ENCODE assay signal across 9 mouse cellular contexts in the genomic region with DNA sequence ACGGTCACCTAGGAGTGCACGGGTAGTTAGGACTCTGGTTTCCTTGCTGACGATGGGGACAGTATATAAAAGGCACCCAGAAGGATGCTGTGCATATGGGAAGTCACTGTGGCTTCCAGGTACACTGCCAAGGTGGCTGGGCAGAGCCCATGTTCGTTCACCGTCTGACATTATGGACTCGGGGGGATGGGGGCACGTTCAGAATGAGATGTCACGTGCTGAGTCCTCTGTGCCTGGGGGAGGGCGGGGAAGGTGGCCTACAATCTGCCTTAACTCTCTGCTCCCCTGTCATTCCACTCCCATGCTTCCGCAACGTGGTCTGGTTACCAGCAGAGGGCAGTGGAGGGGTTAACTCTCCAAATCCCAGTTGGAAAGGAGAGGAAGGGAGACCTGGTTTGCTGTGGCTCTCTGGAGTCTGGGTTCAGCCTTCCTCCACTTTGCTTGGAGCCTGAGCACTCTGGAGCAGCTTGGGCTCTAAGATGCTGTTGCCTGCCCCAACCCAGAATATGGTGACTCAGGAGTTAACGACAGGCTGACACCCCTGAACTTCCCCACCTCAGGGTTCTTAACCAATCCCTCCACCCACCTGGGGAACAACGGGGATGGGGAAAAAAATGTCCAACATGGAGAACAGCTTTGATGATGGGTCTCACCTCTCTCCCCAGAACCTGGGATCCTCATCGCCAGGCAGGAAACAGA. TPM values are rescaled to one million over a fixed set of nuclear protein-coding genes. Genes with fewer than 3 reads are reported as not detected.
DNase-seq lines count a peak whose midpoint lies in the region; ATAC-seq and TF ChIP-seq lines count a peak whose summit lies in the region.
"Had no signal": no experiment of that assay in that cellular context is flagged by ENCODE, and none has a peak within 500 bp of the region (broad histone marks: within the 10 kb centered on the region; RNA-seq: fewer than 3 reads in every experiment).

No protein-coding gene starts in this region.

- no peak for ATAC-seq in lung, embryonic 14.5 days (ENCODE audit: insufficient read depth)
- ATAC-seq in neural tube, embryonic 15.5 days (ENCODE audit: low FRiP score): 0 out of 2 replicates have a peak, but pooled peaks have one; percentile 19

- no peaks in the 10 kb centered on the region for H3K27me3 ChIP-seq in lung, embryonic 14.5 days (ENCODE audit: insufficient read depth, low read length)
- H3K27me3 ChIP-seq in embryonic facial prominence, embryonic 10.5 days (replicated peaks; ENCODE audit: low read depth, poor library complexity, severe bottlenecking): no peaks in the 10 kb centered on the region
- no peaks in the 10 kb centered on the region for H3K27me3 ChIP-seq in neural tube, embryonic 15.5 days (replicated peaks)

- intact Hi-C loops in left cerebral cortex, postnatal 14 days (cut with DNase I): loop anchor here (10.0 kb wide), 1 partner anchor 138 kb away; no protein-coding TSS in a partner anchor
- intact Hi-C loops in gastrocnemius, postnatal 14 days (cut with DNase I; ENCODE audit: low total_unique reads): no loop called here

- WGBS in lung, embryonic 14.5 days: 15% methylated on average over 14 of the region's 14 CpGs
- 15% methylated on average over 14 of the region's 14 CpGs for WGBS in embryonic facial prominence, embryonic 10.5 days
- 18% methylated on average over 14 of the region's 14 CpGs for WGBS in neural tube, embryonic 15.5 days

- H3K4me2 ChIP-seq in lung, embryonic 14.5 days: no peak overlapping the region
- peak overlapping the region; percentile 38 for H3K4me2 ChIP-seq in neural tube, embryonic 15.5 days

- TF ChIP-seq CTCF in lung, embryonic 14.5 days (IDR thresholded peaks at IDR 0.05; ENCODE audit: low read depth): peak; percentile 85

- no peaks in the 10 kb centered on the region for H3K9me3 ChIP-seq in lung, embryonic 14.5 days (ENCODE audit: low read depth, low read length)
- no peaks in the 10 kb centered on the region for H3K9me3 ChIP-seq in embryonic facial prominence, embryonic 10.5 days
- H3K9me3 ChIP-seq in neural tube, embryonic 15.5 days (replicated peaks): no peaks in the 10 kb centered on the region

- peak; percentile 48 for DNase-seq in adrenal gland, postnatal 10 days
- no peak for DNase-seq in adrenal gland, adult 2 months
- peak; percentile 77 for DNase-seq in lung, embryonic 14.5 days
- DNase-seq in lung, postnatal 36 days: no peak
- DNase-seq in embryonic facial prominence, embryonic 10.5 days (ENCODE audit: low spot score): peak; percentile 61
- DNase-seq in left cerebral cortex, postnatal 14 days (ENCODE audit: low spot score in 2 of 2): peak; percentile 59 to 68
- no peak for DNase-seq in gastrocnemius, postnatal 14 days

- H3K4me3 ChIP-seq in lung, embryonic 14.5 days (ENCODE audit: low read depth, low read length): no peak overlapping the region
- peak overlapping the region; percentile 20; the same call in 1 of the 2 replicates for H3K4me3 ChIP-seq in embryonic facial prominence, embryonic 10.5 days
- 0 out of 2 replicates have a peak overlapping the region, but pooled peaks have one; percentile 9 for H3K4me3 ChIP-seq in neural tube, embryonic 15.5 days (replicated peaks)

- no peak overlapping the region for H3K9ac ChIP-seq in lung, embryonic 14.5 days
- peak overlapping the region; percentile 17; the same call in 1 of the 2 replicates for H3K9ac ChIP-seq in neural tube, embryonic 15.5 days (replicated peaks)

- H3K36me3 ChIP-seq in lung, embryonic 14.5 days (ENCODE audit: insufficient read depth): no peaks in the 10 kb centered on the region
- H3K36me3 ChIP-seq in embryonic facial prominence, embryonic 10.5 days (replicated peaks): no peaks in the 10 kb centered on the region
- no peaks in the 10 kb centered on the region for H3K36me3 ChIP-seq in neural tube, embryonic 15.5 days

- no peak overlapping the region for H3K27ac ChIP-seq in lung, embryonic 14.5 days (ENCODE audit: low read depth)
- H3K27ac ChIP-seq in embryonic facial prominence, embryonic 10.5 days (replicated peaks): no peak overlapping the region
- no peak overlapping the region for H3K27ac ChIP-seq in neural tube, embryonic 15.5 days (replicated peaks)

- no peaks in the 10 kb centered on the region for H3K4me1 ChIP-seq in lung, embryonic 14.5 days (ENCODE audit: insufficient read depth)
- H3K4me1 ChIP-seq in embryonic facial prominence, embryonic 10.5 days: peaks cover 29% of the 10 kb centered on the region
- peaks cover 21% of the 10 kb centered on the region for H3K4me1 ChIP-seq in neural tube, embryonic 15.5 days

RNA-seq across cellular contexts. Expression of gene Rcvrn, which starts 42.8 kb away (rescaled TPM):
- not detected for total RNA-seq in adrenal gland, postnatal 10 days (2021)
- under 1 TPM in 1 of 2 experiments, not detected in 1; 0.29 TPM for total RNA-seq in adrenal gland, adult 2 months (2021)
- polyA plus RNA-seq in adrenal gland, adult 2 months (2012; rRNA removed): not detected in 2 replicates
- not detected in 2 replicates for polyA plus RNA-seq in lung, embryonic 14.5 days (2014; fragmentation: Nextera tagmentation; extraction: Ambion mirVana)
- not detected in 2 replicates for polyA plus RNA-seq in embryonic facial prominence, embryonic 10.5 days (2016; fragmentation: Nextera tagmentation; extraction: Ambion mirVana)
- 1 to 10 TPM; 1.5 to 1.6 TPM for total RNA-seq in left cerebral cortex, postnatal 14 days (2021)
- not detected in 2 replicates for polyA plus RNA-seq in neural tube, embryonic 15.5 days (2015; fragmentation: Nextera tagmentation; extraction: Ambion mirVana)
- not detected for total RNA-seq in gastrocnemius, postnatal 14 days (2021)
- polyA plus RNA-seq: heart, embryonic 14.5 days had no signal

Comparison
In these comparisons a context has a peak if more than half of its experiments do, and no peak if none do; other contexts are left out.
1. DNase-seq: peak in adrenal gland, postnatal 10 days (single experiment), lung, embryonic 14.5 days (single experiment), embryonic facial prominence, embryonic 10.5 days (single experiment) and left cerebral cortex, postnatal 14 days (2 of 2); none in adrenal gland, adult 2 months (single experiment), lung, postnatal 36 days (single experiment) and gastrocnemius, postnatal 14 days (single experiment).